Mouse (Mus musculus): ENCODE results near the gene Btnl4.
"Not testable (repeated sequence)": the region's sequence is repeated elsewhere in the genome, so short reads cannot be mapped to it uniquely, and the experiment has no call there.

- TF ChIP-seq CTCF (IDR thresholded peaks at IDR 0.05; ENCODE audit: low read depth); EP300 (optimal IDR thresholded peaks at IDR 0.05): not testable (repeated sequence)
Measured at GRCm38 (mm10) chr17:34465906-34466305, 11.2 kb downstream of the Btnl4 start.

All from stomach, postnatal 0 days (tissue).